Mouse (Mus musculus) T-cell, adult 2 months (primary cell): ENCODE measurements around the gene Bfsp1.

Experiments
- DNase-seq: peaks from one replicate; pipeline ENCODE4 v3.0.0; 2022; ENCODE audit warnings: low spot score

The Bfsp1 gene

GRCm38 (mm10) chr2:143853447-143853846 is 9.5 kb downstream of the Bfsp1 start:
- no peak for DNase-seq

- no peak for DNase-seq
Measured at GRCm38 (mm10) chr2:143852295-143853275, 10.4 kb downstream of the Bfsp1 start.

GRCm38 (mm10) chr2:143851354-143852221 is 11.4 kb downstream of the Bfsp1 start:
- DNase-seq: no peak

- DNase-seq: no peak
Measured at GRCm38 (mm10) chr2:143847291-143847690, 15.7 kb downstream of the Bfsp1 start.

- no peak for DNase-seq
Measured at GRCm38 (mm10) chr2:143846799-143847198, 16.2 kb downstream of the Bfsp1 start.

GRCm38 (mm10) chr2:143844779-143845178 is 18.2 kb downstream of the Bfsp1 start:
- DNase-seq: no peak

- no peak for DNase-seq
Measured at GRCm38 (mm10) chr2:143841536-143841935, 21.4 kb downstream of the Bfsp1 start.

- peak; percentile 15 for DNase-seq
Measured at GRCm38 (mm10) chr2:143840895-143841294, 22.1 kb downstream of the Bfsp1 start.

GRCm38 (mm10) chr2:143839458-143839857 is 23.5 kb downstream of the Bfsp1 start:
- DNase-seq: peak; percentile 64

GRCm38 (mm10) chr2:143838698-143839097 is 24.3 kb downstream of the Bfsp1 start:
- DNase-seq: peak; percentile 30

GRCm38 (mm10) chr2:143837291-143837701 is 25.7 kb downstream of the Bfsp1 start:
- peak; percentile 69 for DNase-seq

GRCm38 (mm10) chr2:143835820-143836219 is 27.2 kb downstream of the Bfsp1 start:
- no peak for DNase-seq

- no peak for DNase-seq
Measured at GRCm38 (mm10) chr2:143834082-143834481, 28.9 kb downstream of the Bfsp1 start.

GRCm38 (mm10) chr2:143832721-143833120 is 30.3 kb downstream of the Bfsp1 start:
- no peak for DNase-seq

- DNase-seq: no peak
Measured at GRCm38 (mm10) chr2:143831645-143832044, 31.3 kb downstream of the Bfsp1 start.

- DNase-seq: no peak
Measured at GRCm38 (mm10) chr2:143813461-143813860, 49.5 kb downstream of the Bfsp1 start.

- DNase-seq: no peak
Measured at GRCm38 (mm10) chr2:143812262-143812661, 50.7 kb downstream of the Bfsp1 start.

- DNase-seq: no peak
Measured at GRCm38 (mm10) chr2:143808789-143809188, 54.2 kb downstream of the Bfsp1 start.

- no peak for DNase-seq
Measured at GRCm38 (mm10) chr2:143806924-143807664, 55.9 kb downstream of the Bfsp1 start.

- no peak for DNase-seq
Measured at GRCm38 (mm10) chr2:143806140-143806923, 56.6 kb downstream of the Bfsp1 start.

- no peak for DNase-seq
Measured at GRCm38 (mm10) chr2:143801097-143801496, 61.9 kb downstream of the Bfsp1 start.
